Mouse (Mus musculus): ENCODE results near the gene Adck1.

- TF ChIP-seq CTCF (IDR thresholded peaks at IDR 0.05; ENCODE audit: borderline replicate concordance, insufficient read depth, low read depth, low read length): no peak
- peak; percentile 49; the same call in 1 of the 2 replicates for TF ChIP-seq POLR2A (IDR thresholded peaks at IDR 0.05; ENCODE audit: borderline replicate concordance, insufficient read depth, low read length)
Observed at GRCm38 (mm10) chr12:88360441-88361119, at the start of gene Adck1.

All from cerebellum, adult 2 months (tissue).